Mouse (Mus musculus): ENCODE results near the gene Gpr27. TPM values are rescaled to one million over a fixed set of nuclear protein-coding genes. Genes with fewer than 3 reads are reported as not detected.

Gpr27 gene
- polyA plus RNA-seq (2012; ENCODE audit: low replicate concordance) = 0.13 and 0.87 TPM in 2 replicates

DNA sequence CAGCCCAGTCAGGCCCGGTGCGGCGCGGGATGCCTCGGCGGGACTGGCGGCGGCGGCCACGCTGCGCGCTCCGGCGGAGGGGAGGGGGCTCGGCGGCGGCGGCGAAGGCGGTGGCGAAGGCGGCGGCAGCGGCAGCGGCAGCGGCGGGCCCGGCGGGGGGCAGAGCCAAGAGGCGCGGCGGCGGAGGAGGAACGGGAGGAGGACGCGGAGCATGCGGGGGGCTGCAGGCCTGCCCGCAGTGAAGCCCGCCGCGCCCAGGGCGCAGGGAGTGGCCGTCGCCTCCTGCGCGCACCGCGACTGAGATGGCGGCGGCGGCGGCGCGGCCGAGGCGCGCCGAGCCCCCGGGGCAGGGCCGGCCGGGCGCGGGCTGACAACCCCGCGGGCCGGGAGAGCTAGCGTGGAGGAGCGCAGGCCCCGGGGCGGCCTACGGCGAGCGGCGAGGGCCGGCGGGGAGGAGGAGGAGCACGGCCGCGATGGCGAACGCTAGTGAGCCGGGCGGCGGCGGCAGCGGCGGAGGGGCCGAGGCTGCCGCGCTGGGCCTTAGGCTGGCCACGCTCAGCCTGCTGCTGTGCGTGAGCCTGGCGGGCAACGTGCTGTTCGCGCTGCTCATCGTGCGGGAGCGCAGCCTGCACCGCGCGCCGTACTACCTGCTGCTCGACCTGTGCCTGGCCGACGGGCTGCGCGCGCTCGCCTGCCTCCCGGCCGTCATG is at the start of gene Gpr27:
TSS of gene Gpr27 (plus strand) at position 474 of the 710 bp plus-strand sequence.

DNA sequence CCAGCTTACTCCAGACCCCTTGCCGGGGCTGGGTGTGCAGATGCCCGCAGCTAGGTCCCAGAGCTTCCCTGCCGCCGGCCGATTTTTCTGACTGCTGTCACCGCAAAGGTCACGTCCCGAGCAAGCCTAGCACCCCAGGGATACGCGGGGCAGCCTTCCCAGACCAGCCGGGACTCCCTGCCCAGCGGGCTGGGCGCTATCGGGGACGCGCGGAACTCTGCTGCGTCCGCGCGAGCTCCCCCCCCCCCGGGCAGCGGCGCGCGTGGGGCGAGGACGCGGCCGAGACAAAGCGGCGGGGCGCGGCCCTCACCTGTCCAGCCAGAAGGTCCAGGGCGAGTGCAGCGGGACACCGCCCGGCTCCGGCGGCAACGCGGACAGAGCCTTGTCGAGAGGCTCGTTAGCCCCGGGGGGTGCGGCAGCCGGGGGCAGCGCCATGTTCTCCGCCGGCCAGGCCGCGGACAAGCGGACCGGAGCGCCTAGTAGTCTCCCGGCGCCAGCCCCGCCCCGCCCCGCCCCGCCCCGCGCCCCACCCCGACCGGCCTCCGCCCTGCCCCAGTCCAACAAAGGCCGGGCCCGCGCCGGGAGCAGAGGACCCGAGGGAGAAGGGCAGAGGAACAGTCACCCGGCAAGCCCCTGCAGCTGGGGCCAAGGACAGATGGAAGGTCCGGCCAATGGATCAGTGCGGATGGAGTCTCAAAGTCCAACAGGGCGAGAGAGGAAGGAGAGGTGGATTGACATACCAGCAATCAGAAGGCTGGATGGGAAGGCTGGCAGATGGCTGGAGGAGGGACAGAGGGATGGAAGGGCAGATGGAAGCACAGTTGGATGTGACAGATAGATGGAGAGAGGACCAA is 25.9 kb upstream of the Gpr27 start, which contains the start of the genes Eif4e3 and Gm20696:
TSS of gene Eif4e3 (minus strand) at position 454 of the 854 bp plus-strand sequence.
TSS of gene Gm20696 (minus strand) at position 480 of the 854 bp plus-strand sequence.

DNA sequence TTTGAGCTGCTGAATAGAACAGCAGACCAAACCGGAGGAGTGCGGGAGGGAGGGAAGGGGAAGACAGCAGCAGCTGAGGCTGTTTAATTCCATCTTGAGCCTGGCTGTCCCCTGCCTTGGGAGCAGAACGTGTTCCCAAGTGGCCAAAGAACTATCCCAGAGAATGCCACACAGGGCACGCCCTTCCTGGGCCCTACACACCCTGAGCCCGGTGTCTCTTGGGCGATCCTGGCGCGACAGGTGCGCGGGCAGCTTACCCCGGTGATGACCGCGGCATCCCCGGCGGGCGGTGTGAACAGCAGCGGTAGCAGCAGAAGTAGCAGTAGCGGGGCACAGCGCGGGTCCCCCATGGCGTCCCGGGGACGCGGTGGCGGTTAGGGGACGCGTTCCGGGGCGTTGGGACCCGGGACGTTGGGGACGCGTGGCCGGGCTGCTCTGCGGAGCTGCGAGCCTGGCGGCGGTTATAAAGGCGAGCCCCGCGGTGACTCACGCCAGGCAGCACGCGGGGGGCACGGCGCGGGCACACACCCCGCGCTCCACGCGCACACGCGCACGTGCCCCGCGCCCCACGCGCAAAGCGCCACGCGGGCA is 33.6 kb downstream of the Gpr27 start, which contains the start of gene Prok2:
TSS of gene Prok2 (minus strand) at position 422 of the 591 bp plus-strand sequence.

Other genes with a start within 250 kb of the Gpr27 start
- gene Foxp1, start 170.0 kb upstream of the Gpr27 start, polyA plus RNA-seq (2012; ENCODE audit: low replicate concordance) = 474 and 801 TPM in 2 replicates
- gene Eif4e3, start 25.9 kb upstream of the Gpr27 start, polyA plus RNA-seq (2012; ENCODE audit: low replicate concordance) = 5.2 and 5.5 TPM in 2 replicates
- 0.63 and 0.97 TPM in 2 replicates for gene Gm20696, start 25.9 kb upstream of the Gpr27 start, polyA plus RNA-seq (2012; ENCODE audit: low replicate concordance)
- 0.71 TPM in 1 of 2 replicates, not detected in the other for gene Prok2, start 33.7 kb downstream of the Gpr27 start, polyA plus RNA-seq (2012; ENCODE audit: low replicate concordance)